ENCODE assay signal across 8 mouse cellular contexts in the genomic region with DNA sequence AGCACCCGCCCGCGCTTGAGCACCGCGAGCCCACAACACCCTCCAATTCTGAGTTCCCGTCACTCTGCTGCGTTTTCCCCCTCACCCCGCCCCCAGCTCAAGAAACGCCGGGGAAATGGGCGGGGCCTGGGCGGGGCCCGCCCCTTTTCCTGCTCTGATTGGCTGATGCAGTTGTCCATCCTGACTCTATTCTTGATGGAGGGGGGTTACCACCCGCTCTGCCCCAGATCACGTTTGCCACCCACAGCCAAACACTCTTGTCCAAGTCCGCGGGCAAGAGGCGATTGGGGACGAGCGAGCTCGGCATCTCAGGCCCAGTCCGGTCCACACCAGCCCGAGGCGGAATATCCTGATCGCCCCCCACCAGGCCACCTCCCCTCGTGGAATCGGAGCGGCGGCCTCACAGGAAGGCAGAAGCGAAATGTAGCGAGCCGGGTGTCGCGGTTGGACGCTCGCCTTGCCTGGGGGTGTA. TPM values are rescaled to one million over a fixed set of nuclear protein-coding genes. Genes with fewer than 3 reads are reported as not detected.
DNase-seq lines count a peak whose midpoint lies in the region; ATAC-seq lines count a peak whose summit lies in the region.

No protein-coding gene starts in this region.

- WGBS in hindbrain, embryonic 15.5 days: 0% methylated on average over 36 of the region's 36 CpGs

- peak overlapping the region; percentile 64 for H3K4me2 ChIP-seq in hindbrain, embryonic 15.5 days

- peaks cover 45% of the 10 kb centered on the region for H3K4me1 ChIP-seq in hindbrain, embryonic 15.5 days (replicated peaks)

- H3K36me3 ChIP-seq in hindbrain, embryonic 15.5 days: no peaks in the 10 kb centered on the region

- H3K9me3 ChIP-seq in hindbrain, embryonic 15.5 days: no peaks in the 10 kb centered on the region

- H3K27ac ChIP-seq in hindbrain, embryonic 15.5 days (replicated peaks): peak overlapping the region; percentile 89

- peak; percentile 96 for ATAC-seq in hindbrain, embryonic 15.5 days (ENCODE audit: low FRiP score, low read depth)

- H3K9ac ChIP-seq in hindbrain, embryonic 15.5 days: peak overlapping the region; percentile 89

- peak overlapping the region; percentile 91 for H3K4me3 ChIP-seq in hindbrain, embryonic 15.5 days

- DNase-seq in T-cell, adult 2 months (ENCODE audit: low spot score): peak; percentile 93
- DNase-seq in cerebellum, postnatal 36 days: peak; percentile 95 to 96
- DNase-seq in frontal cortex, postnatal 36 days (ENCODE audit: low spot score in 2 of 2): peak; percentile 94 to 95
- peak; percentile 84 for DNase-seq in left cerebral cortex, adult 11 months (ENCODE audit: low spot score)
- DNase-seq in lung, postnatal 4 days: peak; percentile 94 to 97
- DNase-seq in retina, postnatal 7 days (ENCODE audit: low read depth, low spot score): peak; percentile 94
- DNase-seq in urinary bladder, adult 2 months (ENCODE audit: low spot score): peak; percentile 89

- H3K27me3 ChIP-seq in hindbrain, embryonic 15.5 days: no peaks in the 10 kb centered on the region

RNA-seq across cellular contexts. Expression of a gene that starts 0.5 kb away (rescaled TPM):
- polyA plus RNA-seq in hindbrain, embryonic 15.5 days (2015; fragmentation: Nextera tagmentation; extraction: Ambion mirVana): 18.9 and 24.7 TPM in 2 replicates
- 20.7 and 28.1 TPM in 2 replicates for polyA plus RNA-seq in urinary bladder, adult 2 months (2012; rRNA removed)

RNA-seq across cellular contexts. Expression of a gene that starts 30.6 kb away (rescaled TPM):
- 0.26 and 0.41 TPM in 2 replicates for polyA plus RNA-seq in hindbrain, embryonic 15.5 days (2015; fragmentation: Nextera tagmentation; extraction: Ambion mirVana)
- 6.5 TPM in 2 replicates for polyA plus RNA-seq in urinary bladder, adult 2 months (2012; rRNA removed)

RNA-seq across cellular contexts. Expression of a gene that starts 39.2 kb away (rescaled TPM):
- polyA plus RNA-seq in hindbrain, embryonic 15.5 days (2015; fragmentation: Nextera tagmentation; extraction: Ambion mirVana): 7.0 and 10.3 TPM in 2 replicates
- polyA plus RNA-seq in urinary bladder, adult 2 months (2012; rRNA removed): 32.8 and 37.7 TPM in 2 replicates

Comparison
In these comparisons a context has a peak if more than half of its experiments do, and no peak if none do; other contexts are left out.
1. Peak in every context shown above with its lines: DNase-seq, ATAC-seq, H3K4me3 ChIP-seq and H3K27ac ChIP-seq.